Mouse (Mus musculus): ENCODE measurements around the gene Ralgds. TPM values are rescaled to one million over a fixed set of nuclear protein-coding genes. Genes with fewer than 3 reads are reported as not detected.

The Ralgds gene
- total and polyA plus RNA-seq, 2 experiments from 2014 or later, result 84.6 to 292 TPM

DNA sequence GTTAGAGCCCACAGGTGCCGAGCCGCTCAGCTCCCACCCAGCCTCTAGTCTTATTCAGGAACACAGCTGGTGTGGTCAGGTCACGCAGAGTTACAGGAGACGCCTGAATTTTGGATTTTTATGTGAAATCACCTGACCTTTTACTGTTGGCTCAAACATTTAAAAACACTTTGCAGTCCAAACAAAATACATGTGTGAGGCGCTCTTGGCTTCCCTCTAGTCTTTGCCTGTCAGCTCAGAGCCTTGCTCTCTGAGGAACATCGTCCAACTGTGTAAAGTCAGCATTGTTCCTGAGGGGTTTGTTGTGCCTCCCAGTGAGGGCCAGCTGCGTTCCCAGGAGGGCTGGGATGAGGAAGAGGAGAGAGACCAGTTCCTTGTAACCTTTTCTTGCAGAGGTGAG is 17.4 kb downstream of the Ralgds start:
- ATAC-seq (ENCODE audit: low FRiP score), result no peak

DNA sequence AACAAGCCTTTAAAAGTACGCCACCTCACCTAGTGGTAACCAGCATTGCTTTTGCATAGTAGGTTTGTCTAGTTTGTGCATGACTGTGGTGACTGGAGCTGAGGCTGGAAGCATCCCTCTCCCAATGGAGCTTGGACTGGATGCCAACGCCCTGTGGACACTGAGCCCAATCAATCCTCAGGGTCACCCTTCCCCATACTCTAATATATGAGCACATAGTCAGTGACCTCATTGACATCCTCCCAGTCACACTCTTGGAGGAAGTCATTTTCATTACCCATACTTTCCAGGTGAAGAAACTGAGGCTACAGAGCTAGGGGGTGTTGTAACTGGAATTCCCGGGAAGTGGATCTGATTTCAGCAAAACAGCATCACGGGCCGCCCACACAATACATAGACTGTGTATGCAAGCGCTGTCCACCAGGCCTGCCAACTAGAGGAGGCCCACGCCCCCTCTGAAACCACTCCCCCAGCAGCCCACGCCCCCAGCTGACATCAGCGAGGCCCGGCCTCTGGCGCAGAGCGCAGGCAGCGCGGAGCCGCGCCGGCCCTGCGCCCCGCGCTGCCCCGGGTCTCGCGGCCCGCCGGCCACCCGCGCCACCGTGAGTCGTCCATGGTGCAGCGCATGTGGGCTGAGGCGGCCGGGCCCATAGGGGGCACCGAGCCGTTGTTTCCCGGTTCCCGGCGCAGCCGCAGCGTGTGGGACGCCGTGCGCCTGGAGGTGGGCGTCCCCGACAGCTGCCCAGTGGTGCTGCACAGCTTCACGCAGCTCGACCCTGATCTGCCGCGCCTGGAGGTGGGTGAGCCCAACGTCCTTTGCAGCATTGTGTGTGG is 20.2 kb downstream of the Ralgds start:
- ATAC-seq (ENCODE audit: low FRiP score) (peak; percentile 88), DNase-seq (ENCODE audit: low spot score) (peak; percentile 94)
- no peaks in the 10 kb centered on the region for H3K27me3 ChIP-seq (ENCODE audit: insufficient read depth, low read length)
- 3% methylated on average over 48 of the region's 49 CpGs for WGBS
- H3K9ac ChIP-seq (replicated peaks; ENCODE audit: low read length, poor library complexity, severe bottlenecking), result peak overlapping the region; percentile 64
- H3K36me3 ChIP-seq (ENCODE audit: insufficient read depth, low read length), result 0 out of 2 replicates have a peak, but pooled peaks cover under 1% of the 10 kb centered on the region
- H3K9me3 ChIP-seq (ENCODE audit: low read length), result no peaks in the 10 kb centered on the region
- H3K4me2 ChIP-seq (ENCODE audit: low read depth, low read length, poor library complexity, severe bottlenecking), result peak overlapping the region; percentile 81
- H3K4me3 ChIP-seq (ENCODE audit: low read depth, low read length), result peak overlapping the region; percentile 56
- H3K4me1 ChIP-seq (ENCODE audit: insufficient read depth, low read length), result peaks cover 50% of the 10 kb centered on the region
- H3K27ac ChIP-seq (ENCODE audit: low read depth, low read length), result peak overlapping the region; percentile 77
- TF ChIP-seq CTCF (IDR thresholded peaks at IDR 0.05), result peak; percentile 39

More for the DNA sequence above, 17.4 kb downstream of the Ralgds start:
- DNase-seq (ENCODE audit: low spot score), result no peak
- Histone ChIP-seq H3K27me3 (ENCODE audit: insufficient read depth, low read length) (no peaks in the 10 kb centered on the region), H3K4me3 (ENCODE audit: low read depth, low read length) (no peak overlapping the region), H3K9me3 (ENCODE audit: low read length) (no peaks in the 10 kb centered on the region), H3K4me1 (ENCODE audit: insufficient read depth, low read length) (peaks cover 46% of the 10 kb centered on the region), H3K9ac (replicated peaks; ENCODE audit: low read length, poor library complexity, severe bottlenecking) (no peak overlapping the region), H3K27ac (ENCODE audit: low read depth, low read length) (no peak overlapping the region), H3K4me2 (ENCODE audit: low read depth, low read length, poor library complexity, severe bottlenecking) (no peak overlapping the region), H3K36me3 (ENCODE audit: insufficient read depth, low read length) (peaks cover 8% of the 10 kb centered on the region; the same call in 1 of the 2 replicates)
- TF ChIP-seq CTCF (IDR thresholded peaks at IDR 0.05), result no peak
- WGBS, result 57% methylated on average over 7 of the region's 7 CpGs

DNA sequence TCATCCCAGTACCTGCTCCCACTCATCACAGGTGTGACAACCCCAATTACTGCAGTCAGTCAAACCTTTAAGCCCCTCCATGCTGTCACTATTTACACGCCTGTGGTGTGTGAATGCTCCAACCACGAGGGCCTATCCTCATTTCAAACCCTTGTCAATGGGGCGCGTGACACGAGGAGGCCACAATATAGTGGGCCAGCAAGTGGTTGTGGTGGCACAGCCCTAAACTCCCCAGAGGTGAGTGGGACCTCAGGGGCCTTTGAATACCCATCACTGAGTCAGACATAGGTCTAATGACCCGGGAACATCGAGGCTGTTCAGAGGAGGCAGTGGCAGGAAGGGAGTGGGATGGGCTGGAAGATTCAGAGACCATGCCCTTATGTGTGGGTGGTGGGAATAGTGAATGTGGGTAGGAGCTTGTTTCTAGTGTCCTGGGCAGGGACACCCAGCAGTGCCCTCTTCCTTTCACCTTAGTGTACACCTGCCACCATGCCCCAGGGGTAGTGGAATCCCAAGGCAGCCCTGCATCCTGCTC is 21.0 kb downstream of the Ralgds start:
- Histone ChIP-seq H3K9me3 (ENCODE audit: low read length) (no peaks in the 10 kb centered on the region), H3K27me3 (ENCODE audit: insufficient read depth, low read length) (no peaks in the 10 kb centered on the region), H3K4me2 (ENCODE audit: low read depth, low read length, poor library complexity, severe bottlenecking) (peak overlapping the region; percentile 81), H3K9ac (replicated peaks; ENCODE audit: low read length, poor library complexity, severe bottlenecking) (peak overlapping the region; percentile 64), H3K4me3 (ENCODE audit: low read depth, low read length) (peak overlapping the region; percentile 56), H3K36me3 (ENCODE audit: insufficient read depth, low read length) (no peaks in the 10 kb centered on the region), H3K27ac (ENCODE audit: low read depth, low read length) (peak overlapping the region; percentile 77), H3K4me1 (ENCODE audit: insufficient read depth, low read length) (peaks cover 53% of the 10 kb centered on the region)
- 49% methylated on average over 7 of the region's 7 CpGs for WGBS
- no peak for TF ChIP-seq CTCF (IDR thresholded peaks at IDR 0.05)
- DNase-seq (ENCODE audit: low spot score) (no peak), ATAC-seq (ENCODE audit: low FRiP score) (no peak; the same call in 1 of the 2 replicates)

DNA sequence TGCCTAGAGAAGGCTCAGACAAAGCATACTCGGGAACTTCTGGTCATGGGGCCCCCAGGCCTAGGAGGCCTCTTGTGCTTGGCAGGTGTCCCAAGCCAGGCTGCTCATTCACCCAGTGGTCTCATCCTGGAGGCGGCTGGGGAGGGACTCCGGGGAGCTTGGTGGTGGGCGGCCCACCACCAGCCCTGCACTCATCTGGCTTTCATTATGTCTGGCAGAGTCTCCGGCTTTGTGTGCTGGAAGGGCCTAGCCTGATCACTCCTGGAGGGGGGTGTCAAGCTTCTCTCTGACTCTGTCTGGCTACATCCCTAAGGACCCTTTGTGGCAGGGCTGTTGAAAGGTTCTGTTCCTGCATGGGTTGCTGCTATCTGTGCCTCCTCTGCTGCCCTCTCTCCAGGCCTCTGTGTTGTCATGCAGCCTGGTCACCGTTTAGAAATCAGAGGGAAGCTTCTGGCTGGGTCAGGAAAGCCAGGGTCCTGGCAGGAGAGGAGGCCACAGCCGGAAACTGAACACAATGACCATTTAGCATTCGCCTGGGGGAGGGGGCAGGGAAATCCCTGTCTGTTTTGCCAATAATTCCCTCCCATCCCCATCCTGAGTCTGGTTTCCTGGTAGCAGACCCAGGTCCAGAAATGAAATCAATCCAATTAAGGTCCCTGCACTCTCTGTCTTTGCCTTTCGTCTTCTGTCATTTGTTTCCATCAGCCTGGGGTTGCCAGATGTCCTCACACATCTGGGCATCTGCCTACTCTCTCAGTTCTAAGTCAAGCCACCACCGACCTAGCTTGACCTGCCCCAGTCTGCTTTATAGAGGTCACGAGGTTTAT is 21.7 kb downstream of the Ralgds start:
- H3K9ac ChIP-seq (replicated peaks; ENCODE audit: low read length, poor library complexity, severe bottlenecking), result peak overlapping the region; percentile 64
- H3K4me3 ChIP-seq (ENCODE audit: low read depth, low read length), result peak overlapping the region; percentile 56
- ATAC-seq (ENCODE audit: low FRiP score), result no peak
- DNase-seq (ENCODE audit: low spot score), result peak; percentile 61
- TF ChIP-seq CTCF (IDR thresholded peaks at IDR 0.05), result no peak
- H3K36me3 ChIP-seq (ENCODE audit: insufficient read depth, low read length), result no peaks in the 10 kb centered on the region
- H3K4me1 ChIP-seq (ENCODE audit: insufficient read depth, low read length), result peaks cover 58% of the 10 kb centered on the region
- 17% methylated on average over 11 of the region's 11 CpGs for WGBS
- no peaks in the 10 kb centered on the region for H3K27me3 ChIP-seq (ENCODE audit: insufficient read depth, low read length)
- peak overlapping the region; percentile 77 for H3K27ac ChIP-seq (ENCODE audit: low read depth, low read length)
- H3K9me3 ChIP-seq (ENCODE audit: low read length), result no peaks in the 10 kb centered on the region
- peak overlapping the region; percentile 81 for H3K4me2 ChIP-seq (ENCODE audit: low read depth, low read length, poor library complexity, severe bottlenecking)

DNA sequence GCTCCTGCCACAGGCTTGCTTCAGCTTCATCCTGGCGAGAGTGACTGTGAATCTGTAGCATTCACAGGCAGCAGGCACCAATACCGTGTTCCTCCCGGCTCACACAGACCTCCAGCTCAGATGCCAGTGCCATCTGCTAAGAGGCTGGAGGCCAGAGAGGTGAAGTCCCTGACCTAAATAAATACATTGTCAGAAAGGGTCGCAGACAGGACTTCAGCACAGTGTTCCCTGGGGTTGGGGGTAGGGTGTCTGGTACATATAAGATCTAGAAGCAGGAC is 22.3 kb downstream of the Ralgds start:
- ATAC-seq (ENCODE audit: low FRiP score) (no peak), DNase-seq (ENCODE audit: low spot score) (no peak)
- Histone ChIP-seq H3K4me2 (ENCODE audit: low read depth, low read length, poor library complexity, severe bottlenecking) (peak overlapping the region; percentile 81), H3K27ac (ENCODE audit: low read depth, low read length) (peak overlapping the region; percentile 77; the same call in 1 of the 2 replicates), H3K36me3 (ENCODE audit: insufficient read depth, low read length) (no peaks in the 10 kb centered on the region; the same call in 1 of the 2 replicates), H3K4me3 (ENCODE audit: low read depth, low read length) (0 out of 2 replicates have a peak overlapping the region, but pooled peaks have one; percentile 2), H3K9me3 (ENCODE audit: low read length) (no peaks in the 10 kb centered on the region), H3K27me3 (ENCODE audit: insufficient read depth, low read length) (no peaks in the 10 kb centered on the region), H3K9ac (replicated peaks; ENCODE audit: low read length, poor library complexity, severe bottlenecking) (peak overlapping the region; percentile 64; the same call in 1 of the 2 replicates), H3K4me1 (ENCODE audit: insufficient read depth, low read length) (peaks cover 56% of the 10 kb centered on the region)
- WGBS, result 36% methylated on average over 4 of the region's 4 CpGs
- no peak for TF ChIP-seq CTCF (IDR thresholded peaks at IDR 0.05)

Data from midbrain, postnatal 0 days (tissue).